Mouse (Mus musculus): ENCODE measurements around the gene Nudt1. TPM values are rescaled to one million over a fixed set of nuclear protein-coding genes. Genes with fewer than 3 reads are reported as not detected.

Nudt1 gene
- total RNA-seq (2021), result 10 to 100 TPM in 1 of 2 experiments, 1 to 10 TPM in 1; 8.9 to 10.2 TPM

DNA sequence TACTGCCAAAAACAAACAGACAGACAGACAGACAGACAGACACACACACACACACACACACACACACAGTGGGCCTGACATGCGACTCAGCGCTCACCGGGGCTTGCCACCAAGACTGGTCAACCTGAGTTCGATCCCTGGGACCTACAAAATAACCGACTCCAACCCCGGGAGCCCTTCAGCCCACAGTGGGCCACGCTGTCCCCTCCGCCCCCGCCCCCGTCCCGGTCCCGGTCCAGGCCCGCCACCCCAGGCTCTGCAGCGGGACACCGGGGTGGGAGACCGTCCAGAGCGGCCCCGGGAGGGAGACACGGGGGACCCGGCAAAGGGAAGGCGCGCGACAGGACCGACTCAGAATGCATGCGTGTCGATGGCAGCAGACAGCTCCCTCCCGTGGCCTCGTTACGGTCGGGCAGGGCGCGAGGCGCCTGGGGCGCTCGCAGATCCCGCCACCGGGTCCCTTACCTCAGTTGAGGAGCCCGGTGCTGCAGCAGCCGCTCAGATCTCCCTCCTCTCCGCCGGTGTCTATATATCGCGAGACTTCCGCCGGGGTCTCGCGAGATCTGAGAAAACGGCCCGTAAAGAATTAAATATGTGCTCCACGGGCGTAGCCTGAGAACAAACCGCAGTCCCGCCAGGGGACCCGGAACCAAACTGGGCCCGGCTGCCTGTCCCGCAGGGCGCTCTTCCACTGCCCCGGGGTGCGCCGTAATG is at the start of gene Nudt1, which contains the start of gene Mad1l1:
Nudt1 (plus strand) TSS at position 615 of the 714 bp plus-strand sequence.
Mad1l1 (minus strand) TSS at position 511 of the 714 bp plus-strand sequence.
- intact Hi-C loops (cut with DNase I), result no loop called here
- peak; percentile 94 for DNase-seq

DNA sequence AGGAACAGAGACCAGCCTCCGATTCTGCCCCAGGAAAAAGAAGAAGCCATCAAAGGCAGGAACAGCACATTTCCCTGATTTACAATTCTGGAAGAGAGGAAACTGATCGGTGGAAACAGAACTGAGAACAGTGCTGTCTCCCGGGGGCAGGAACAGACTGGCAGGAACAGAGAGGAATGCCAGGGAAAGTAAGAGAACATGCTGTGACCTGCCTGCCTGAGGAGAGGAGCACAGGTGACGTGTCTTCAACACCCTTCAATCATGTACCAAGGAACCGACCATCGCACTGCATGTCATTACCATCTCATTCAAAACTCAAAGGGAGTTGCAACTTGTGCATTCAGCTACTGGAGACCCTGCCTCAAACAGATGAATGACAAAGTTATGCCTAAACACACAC is 44.7 kb upstream of the Nudt1 start:
- intact Hi-C loops (cut with DNase I), result no loop called here
- no peak for DNase-seq

DNA sequence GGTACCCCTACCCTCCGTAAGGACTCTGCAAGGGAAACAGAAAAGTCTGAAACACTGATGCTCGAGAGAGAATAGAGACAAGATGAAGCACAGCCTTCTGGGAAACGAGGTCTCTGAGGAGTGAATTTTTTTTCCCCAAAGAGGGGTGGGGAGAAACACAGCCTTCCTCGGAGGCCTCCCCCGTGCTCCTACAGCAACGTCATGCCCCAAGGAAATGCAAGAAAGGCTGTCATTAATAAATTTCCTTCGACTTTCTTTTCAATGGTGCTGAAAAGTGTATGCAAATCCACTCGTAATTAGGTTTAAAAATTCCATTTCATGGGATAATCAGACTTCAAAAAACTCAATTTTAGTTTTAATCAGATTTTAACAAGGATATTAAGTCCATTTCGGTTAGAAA is 41.3 kb upstream of the Nudt1 start:
- intact Hi-C loops (cut with DNase I), result no loop called here
- DNase-seq, result no peak

DNA sequence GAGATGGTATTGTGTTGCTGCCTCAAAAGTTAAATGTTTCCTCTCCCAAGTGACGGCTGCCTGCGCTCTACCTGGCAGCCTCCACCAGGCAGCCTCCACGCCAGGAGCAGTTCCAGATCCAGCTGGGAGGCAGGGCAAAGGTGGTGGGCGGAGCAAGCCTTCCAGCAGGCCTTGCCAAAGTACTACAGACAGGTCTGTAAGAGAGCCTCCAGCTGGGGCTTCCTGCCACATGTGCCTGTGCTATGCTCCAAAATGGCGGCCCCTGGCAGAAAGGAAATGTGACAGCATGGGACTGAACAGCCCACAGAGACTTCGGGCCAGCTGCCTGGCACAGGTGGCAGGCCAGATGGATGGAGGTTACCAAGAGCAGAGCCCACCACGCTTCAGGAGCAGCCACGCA is 39.1 kb upstream of the Nudt1 start:
- no peak for DNase-seq
- intact Hi-C loops (cut with DNase I), result no loop called here

DNA sequence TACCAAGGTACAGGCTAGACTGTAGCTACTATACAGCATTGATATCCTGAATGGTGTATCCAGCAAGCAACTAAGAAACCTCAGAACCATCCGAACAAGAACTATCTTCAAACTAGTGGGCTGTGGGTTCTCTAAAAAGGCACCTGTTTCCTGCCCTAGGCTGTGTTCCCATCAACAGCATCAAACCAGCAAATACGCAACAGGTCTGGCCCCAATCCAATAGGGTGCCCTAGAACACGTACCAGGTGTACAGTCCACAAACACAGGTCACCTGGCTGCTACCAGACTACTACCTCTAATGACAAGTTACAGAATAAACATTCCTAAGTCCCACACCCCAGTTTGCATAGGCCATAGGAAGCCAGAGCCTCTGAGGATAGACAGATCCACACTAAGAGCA is 38.6 kb upstream of the Nudt1 start:
- intact Hi-C loops (cut with DNase I), result no loop called here
- no peak for DNase-seq

DNA sequence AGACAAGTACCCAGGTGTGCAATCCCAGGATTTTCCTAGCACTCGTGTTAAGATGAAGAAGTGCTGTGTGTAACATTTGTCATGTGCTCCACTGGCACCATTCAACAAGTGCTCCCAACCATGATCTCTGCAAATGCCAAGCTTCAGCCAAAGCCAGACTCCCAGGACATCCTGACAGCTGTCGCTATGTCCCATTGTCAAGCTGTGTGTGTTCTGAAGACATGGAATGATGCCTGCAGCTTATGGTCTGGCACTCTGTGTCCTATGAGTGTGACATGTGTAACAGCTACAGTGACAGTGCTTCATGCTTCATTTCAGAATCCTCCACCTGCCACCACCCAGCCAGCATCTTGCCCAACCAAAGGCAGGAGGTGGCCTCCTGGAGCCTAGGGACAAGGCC is 37.4 kb upstream of the Nudt1 start:
- DNase-seq, result no peak
- intact Hi-C loops (cut with DNase I), result no loop called here

DNA sequence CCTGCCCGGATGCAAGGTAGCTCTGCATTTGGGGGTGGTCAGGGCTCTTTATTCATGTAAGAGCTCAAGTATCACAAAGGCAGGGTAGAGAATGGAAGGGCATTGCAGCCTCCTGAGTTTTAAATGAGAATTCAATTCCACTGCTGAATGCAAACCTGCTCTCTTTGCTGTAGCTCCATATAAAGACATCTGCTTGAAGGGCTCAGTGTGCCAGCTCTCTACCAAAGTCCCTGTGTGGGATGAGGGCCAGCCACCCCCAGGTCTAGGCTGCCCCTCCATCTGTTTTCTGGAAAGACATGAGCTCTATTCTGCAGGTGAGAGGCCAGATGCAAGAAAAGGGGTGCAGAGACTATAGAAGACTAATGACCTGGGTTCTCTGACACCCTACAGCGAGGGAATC is 36.7 kb upstream of the Nudt1 start:
- DNase-seq, result no peak
- intact Hi-C loops (cut with DNase I), result no loop called here

DNA sequence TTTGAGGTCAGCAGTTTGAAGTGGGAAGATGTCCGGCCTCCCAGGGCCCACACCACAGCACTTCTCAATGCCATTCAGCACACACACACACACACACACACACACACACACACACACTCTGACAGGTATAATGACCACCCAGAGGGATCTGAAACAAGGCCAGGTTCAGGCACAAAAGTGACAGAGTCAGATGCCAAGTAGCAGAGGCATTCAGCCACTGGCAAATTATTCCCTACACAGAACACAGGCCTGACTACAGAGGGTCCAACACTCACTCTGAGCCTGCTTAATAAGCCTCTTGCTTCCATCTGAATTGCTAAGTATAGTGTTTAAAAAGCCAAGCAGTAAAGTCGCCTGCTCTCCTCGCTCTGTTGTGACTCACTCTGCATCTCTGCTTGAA is 33.2 kb upstream of the Nudt1 start:
- intact Hi-C loops (cut with DNase I), result no loop called here
- DNase-seq, result no peak

DNA sequence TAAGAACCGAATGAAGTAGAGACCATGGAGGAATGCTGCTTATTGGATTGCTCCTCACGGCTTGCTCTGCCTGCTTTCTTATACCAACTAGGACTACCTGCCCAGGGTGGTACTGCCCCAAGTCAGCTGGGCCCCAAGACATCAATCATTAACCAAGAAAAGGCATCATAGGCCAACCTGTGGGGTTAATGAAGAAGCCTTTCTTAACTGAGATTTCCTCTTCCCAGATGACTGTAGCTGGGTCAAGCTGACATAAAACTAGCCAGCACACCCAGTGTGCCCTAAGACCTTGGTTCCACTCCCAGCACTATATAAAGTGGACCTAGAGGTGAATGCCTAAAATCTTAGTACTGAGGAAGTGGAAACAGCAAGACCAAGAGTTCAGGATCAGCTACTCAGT is 32.3 kb upstream of the Nudt1 start:
- intact Hi-C loops (cut with DNase I), result no loop called here
- no peak for DNase-seq

DNA sequence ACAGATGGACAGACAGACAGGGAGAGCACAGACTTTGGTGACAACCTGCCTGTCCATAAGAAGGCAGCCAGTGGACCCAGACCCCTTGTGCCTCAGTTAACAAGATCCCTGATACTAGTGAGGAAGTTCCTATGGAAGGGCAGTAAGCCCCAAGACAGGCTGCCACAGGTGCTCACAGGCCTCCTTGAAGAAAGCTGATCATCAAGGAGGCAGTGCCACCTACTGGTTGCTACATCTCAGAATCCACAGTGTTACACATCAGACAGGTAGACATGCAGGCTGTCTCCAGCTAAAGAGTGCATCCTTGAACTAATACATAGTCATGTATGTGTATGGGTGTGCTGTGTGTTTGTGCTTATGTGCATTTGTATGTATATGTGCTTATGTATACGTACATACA is 29.3 kb upstream of the Nudt1 start:
- peak; percentile 51 to 57 for DNase-seq
- intact Hi-C loops (cut with DNase I), result loop anchor here (1.0 to 2.0 kb wide), 3 partner anchors 93 to 454 kb away; partner anchors contain the start of gene Elfn1

DNA sequence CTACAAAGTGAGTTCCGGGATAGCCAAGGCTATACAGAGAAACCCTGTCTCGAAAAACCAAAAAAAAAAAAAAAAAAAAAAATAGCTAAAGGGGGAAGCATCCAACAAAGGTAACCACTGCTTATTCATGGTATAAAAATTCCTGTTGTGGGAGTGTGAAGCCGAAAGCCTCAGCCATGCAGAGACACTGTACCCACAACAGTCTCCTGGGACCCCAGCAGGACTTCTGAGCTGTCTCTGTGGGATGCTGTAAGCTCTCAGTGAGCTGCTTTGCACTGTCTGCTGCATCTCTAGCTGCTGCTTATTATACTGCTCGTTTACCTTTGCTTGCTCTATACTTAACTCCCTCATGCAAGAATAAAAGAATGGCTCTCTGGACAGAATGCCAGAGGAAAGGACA is 23.2 kb upstream of the Nudt1 start:
- intact Hi-C loops (cut with DNase I), result no loop called here
- DNase-seq, result no peak

DNA sequence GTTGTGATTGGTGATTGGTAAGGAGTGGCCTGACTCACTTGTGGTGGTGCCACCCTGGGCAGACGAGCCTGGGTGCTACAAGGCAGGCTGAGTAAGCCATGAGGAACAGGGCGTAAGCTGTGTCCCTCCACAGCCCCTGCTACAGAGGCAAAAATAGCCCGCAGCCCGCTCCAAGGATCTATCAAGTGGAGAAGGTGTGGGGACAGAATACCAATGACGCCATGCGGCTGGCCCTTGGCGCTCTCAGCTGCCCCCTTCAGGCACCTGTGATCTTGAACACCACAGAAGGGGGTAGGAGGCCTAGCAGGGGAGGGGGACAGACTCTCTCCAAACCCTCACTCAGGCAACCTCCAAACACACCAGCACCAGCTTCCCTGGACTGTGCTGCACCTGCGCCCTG is 15.4 kb upstream of the Nudt1 start:
- DNase-seq, result peak; percentile 33 to 37
- intact Hi-C loops (cut with DNase I), result no loop called here

DNA sequence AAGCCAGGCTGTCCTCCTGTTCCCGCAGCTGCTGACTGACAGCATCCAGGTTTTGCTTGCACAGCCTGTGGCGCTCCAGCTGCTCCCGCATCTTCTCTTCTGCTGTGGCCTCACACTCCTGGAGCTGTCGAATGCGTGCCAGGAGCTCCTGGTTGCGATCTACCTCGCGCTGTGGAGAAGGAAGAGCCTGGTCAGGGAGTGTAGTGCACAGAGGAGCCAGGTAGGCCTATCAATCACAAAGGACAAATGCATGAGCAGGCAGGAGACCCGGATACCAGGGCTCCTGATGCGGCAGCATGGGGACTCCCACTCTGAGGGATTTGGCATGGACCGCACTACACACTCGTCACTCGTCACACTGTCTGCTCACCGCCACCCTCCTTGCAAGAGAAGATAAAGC is 13.9 kb upstream of the Nudt1 start:
- peak in 1 of 2 experiments; percentile 7 for DNase-seq
- intact Hi-C loops (cut with DNase I), result no loop called here

DNA sequence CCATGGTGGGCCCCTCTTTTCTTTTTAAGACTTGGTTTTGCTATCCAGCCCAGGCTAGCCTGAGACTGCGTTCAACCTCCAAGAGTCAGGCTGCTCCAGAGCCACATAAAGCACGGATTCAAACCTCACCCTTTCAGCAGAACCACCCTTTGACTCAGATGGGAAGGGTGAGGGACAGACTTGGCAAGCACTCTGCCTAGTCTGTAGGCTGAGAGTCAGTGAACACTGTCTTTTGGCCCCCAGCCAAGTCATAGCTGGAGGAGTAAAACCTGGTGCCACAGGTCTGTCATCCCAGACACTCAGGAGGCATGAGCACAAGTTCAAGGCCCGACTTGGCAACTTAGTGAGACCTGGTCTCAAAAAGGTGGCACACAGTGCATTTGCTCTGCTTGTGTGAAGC is 4.7 kb upstream of the Nudt1 start:
- DNase-seq, result no peak
- intact Hi-C loops (cut with DNase I), result no loop called here

DNA sequence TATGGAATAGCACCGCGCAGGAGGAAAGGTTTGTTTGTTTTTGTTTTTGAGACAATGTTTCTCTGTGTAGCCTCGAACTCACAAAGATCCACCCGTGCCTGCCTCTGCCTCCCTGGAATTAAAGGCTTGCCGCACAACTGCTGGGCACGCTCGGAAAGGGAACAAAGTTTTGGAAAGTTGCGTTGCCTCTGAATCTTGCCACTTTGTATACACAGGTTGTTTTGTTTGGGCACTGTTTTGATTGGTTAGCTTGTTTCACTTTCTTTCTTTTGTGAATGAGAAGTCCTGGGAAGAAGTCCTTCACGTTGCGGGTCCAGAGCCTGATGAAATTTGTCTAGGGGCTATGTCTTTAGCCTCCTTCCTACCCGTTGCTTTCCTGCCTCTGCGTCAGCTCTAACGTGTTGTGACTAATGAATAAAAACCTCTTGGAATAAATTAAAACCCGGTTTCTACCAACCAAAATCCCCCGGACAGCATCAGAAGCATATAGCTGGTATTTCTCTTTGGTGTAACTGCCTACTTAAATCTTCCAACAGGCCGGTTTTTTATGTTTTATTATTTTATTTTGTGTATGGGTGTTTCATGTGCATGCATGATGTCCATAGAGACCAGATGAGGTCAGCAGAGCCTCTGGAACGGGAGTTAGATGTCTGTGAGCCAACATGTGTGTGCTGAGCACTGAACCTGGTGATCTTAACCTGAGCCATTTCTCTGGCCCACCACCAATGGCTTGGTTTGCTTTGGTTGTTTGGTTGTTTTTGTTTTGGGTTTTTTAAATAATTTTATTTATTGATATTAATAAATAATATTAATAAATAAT is 510 bp downstream of the Nudt1 start:
- intact Hi-C loops (cut with DNase I), result no loop called here
- DNase-seq, result no peak

DNA sequence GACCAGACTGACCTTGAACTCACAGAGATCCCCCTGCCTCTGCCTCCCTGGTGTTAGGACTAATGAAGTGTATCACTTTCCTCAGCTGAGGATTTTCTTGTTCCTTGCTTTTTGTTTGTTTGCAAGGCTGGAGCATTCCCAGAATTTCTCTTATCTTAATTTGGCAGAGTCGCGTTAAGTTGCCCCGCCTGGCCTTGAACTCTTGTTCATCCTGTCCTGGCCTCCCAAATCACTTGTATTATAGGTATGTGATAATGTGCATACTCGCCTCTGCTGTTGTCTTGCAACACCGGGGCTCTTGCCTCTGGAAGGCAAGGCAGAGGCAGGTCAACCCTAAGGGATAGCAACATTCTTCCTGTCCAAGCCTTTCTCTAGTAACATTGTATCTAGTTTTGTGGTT is 2.6 kb downstream of the Nudt1 start:
- intact Hi-C loops (cut with DNase I), result no loop called here
- no peak for DNase-seq

DNA sequence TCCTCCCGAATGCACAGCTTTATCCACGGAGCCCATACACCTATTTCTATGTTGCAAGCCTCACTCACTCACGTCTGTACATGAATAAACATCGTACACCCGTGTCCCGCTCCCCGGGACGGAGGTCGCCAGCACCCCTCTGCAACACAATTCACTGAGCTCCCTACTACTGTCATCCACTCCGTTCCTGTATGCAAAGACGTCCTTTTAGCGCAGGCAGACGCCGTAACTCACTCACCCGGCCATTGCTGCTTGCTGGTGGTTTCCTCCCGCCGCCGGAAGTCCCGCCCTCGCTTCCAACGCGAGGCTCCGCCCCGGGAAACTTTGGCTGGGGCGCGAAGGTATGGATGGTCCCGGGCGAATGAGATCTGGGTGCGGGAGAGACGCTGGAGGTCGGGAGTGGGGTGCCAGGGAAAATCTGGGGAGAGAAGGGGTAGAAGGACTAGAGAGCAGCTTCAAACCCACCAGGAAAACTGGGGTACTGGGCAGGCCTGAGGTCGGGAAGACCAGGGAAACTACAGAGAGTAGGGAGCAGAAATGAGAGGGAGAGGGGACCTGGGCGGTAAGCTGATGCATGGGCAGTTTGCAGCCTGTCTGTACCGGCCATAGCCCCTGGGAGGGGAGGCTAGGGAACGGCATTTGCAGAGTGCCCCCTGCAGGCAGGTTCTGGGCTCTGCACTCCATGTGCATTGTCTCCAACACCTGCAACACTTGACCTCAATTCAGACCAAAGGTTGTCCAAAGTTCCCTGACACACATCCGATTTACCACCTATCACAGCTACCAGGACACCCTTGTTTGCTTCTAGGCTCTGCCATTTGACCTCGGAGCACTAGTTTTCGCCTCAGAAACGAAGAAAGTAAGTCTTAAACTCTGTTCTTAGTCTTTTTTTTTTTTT is 10.4 kb downstream of the Nudt1 start, which contains the start of gene Mrm2:
Mrm2 (minus strand) TSS at position 284 of the 898 bp plus-strand sequence.
- peak; percentile 89 to 90 for DNase-seq
- intact Hi-C loops (cut with DNase I), result loop anchor here (2.0 to 5.0 kb wide), 2 partner anchors 80 to 493 kb away; no protein-coding TSS in a partner anchor

DNA sequence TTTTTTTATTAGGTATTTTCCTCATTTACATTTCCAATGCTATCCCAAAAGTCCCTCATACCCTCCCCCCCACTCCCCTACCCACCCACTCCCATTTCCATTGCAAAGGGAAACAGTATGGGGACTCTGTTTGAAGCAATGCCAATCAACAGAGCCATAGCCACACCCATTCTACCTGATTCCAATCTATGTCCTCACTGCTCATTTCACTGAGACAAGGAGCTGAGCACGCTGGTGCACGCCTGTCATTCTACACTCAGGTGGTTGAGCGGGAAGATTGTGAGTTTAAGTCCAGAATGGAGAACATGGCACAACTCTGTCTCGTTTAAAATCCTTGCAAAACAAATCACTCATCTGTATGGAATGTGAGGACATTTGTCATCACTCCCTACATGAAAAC is 11.1 kb downstream of the Nudt1 start:
- intact Hi-C loops (cut with DNase I), result loop anchor here (2.0 to 5.0 kb wide), 2 partner anchors 80 to 494 kb away; no protein-coding TSS in a partner anchor
- no peak for DNase-seq

DNA sequence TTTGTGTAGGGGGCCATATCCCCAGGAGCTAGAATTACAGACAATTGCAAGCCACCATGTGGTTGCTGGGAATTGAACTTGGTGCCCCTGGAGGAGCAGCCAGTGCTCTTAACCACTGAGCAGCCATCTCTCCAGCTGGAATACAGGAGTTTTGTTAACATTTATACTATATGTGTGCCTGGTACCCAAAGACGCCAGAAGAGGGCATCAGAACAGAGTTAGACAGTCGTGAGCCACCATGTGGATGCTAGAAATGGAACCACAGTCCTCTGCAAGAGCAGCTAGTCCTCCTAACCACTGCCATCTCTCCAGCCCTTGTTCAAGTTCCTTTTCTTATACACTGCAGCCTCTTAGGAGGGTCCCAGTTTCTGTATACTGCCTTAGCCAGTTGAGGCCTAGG is 12.2 kb downstream of the Nudt1 start:
- no peak for DNase-seq
- intact Hi-C loops (cut with DNase I), result loop anchor here (2.0 to 5.0 kb wide), 2 partner anchors 79 to 495 kb away; no protein-coding TSS in a partner anchor

DNA sequence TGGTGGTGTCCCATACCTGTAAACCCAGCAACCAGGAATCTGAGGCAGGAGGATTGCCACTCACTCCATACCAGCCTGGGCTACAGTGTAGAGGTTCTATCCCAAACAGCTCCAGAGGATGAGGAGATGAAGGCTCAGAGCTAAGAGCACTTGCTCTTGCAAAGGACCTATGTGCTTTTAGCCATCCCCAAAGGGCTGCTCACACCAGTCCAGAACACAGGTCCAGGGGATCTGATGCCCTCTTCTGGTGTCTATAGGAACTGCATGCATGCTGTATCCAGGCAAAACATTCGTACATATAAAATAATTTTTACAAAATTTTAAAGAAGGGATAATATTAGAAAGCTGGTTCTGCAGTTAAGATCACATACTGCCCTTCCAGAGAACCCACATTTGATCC is 15.2 kb downstream of the Nudt1 start:
- intact Hi-C loops (cut with DNase I), result loop anchor here (2.0 to 5.0 kb wide), 2 partner anchors 60 to 201 kb away; no protein-coding TSS in a partner anchor
- DNase-seq, result peak; percentile 32 to 50
